Mouse (Mus musculus) cerebellum, adult 18-20 months (tissue): Measurements from ENCODE around the gene Ifna1.

Experiments
- DNase-seq, 2 experiments: peaks; one replicate each; pipeline ENCODE4 v3.0.0; 2021

Gene Ifna1

GRCm38 (mm10) chr4:88875435-88876095 lies 25.7 kb downstream of the Ifna1 start:
- no peak for DNase-seq

- no peak for DNase-seq
Measured at GRCm38 (mm10) chr4:88876520-88876919, 26.6 kb downstream of the Ifna1 start.

GRCm38 (mm10) chr4:88878246-88878645 lies 28.4 kb downstream of the Ifna1 start:
- no peak for DNase-seq

GRCm38 (mm10) chr4:88878772-88879171 lies 28.9 kb downstream of the Ifna1 start:
- DNase-seq: no peak

GRCm38 (mm10) chr4:88880101-88880500 lies 30.2 kb downstream of the Ifna1 start, which contains the start of gene Ifne:
Gene Ifne (minus strand): TSS chr4:88880201.
- DNase-seq: no peak

GRCm38 (mm10) chr4:88888236-88888635 lies 38.3 kb downstream of the Ifna1 start:
- no peak for DNase-seq

- no peak for DNase-seq
Measured at GRCm38 (mm10) chr4:88893201-88893754, 43.4 kb downstream of the Ifna1 start.
